Mouse (Mus musculus): ENCODE data around the gene Vmn1r197.
"Not testable (repeated sequence)": the region's sequence is repeated elsewhere in the genome, so short reads cannot be mapped to it uniquely, and the experiment has no call there.

The Vmn1r197 gene

DNA sequence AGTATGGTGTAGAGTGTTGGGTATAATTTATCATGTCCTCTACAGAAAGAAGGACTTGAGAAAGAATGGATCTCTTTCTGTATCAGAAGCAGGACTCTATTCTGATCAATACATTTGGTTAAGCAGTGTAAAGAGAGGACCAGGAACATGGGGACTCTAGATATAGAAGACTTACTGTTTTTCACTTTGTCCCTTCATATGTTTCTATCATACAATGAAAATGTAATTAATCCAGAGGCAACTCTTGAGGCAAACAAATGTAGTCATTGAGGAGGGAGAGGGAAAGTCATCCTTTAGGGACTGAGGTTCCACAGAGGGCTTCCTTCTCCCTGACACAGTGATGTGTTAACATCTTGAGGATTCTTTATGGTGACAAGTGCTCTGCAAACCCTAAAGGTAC lies at the start of gene Vmn1r197:
Vmn1r197 (plus strand) TSS at position 301 of the 400 bp plus-strand sequence.
- no peak for TF ChIP-seq CTCF (conservative IDR thresholded peaks at IDR 0.05; ENCODE audit: low read length)
- no peak for TF ChIP-seq POU5F1 (IDR thresholded peaks at IDR 0.05; ENCODE audit: borderline replicate concordance, low read length)
- TF ChIP-seq NANOG (IDR thresholded peaks at IDR 0.05; ENCODE audit: borderline replicate concordance, low read length): no peak
- no peaks in the 10 kb centered on the region for H3K9me3 ChIP-seq (ENCODE audit: low read length)
- H3K4me3 ChIP-seq (replicated peaks; ENCODE audit: low read length): no peak within 1 kb of the TSS
- peaks cover 14% of the 10 kb centered on the region for H3K4me1 ChIP-seq (replicated peaks; ENCODE audit: low read depth, low read length)
- no peaks in the 10 kb centered on the region for H3K36me3 ChIP-seq (ENCODE audit: insufficient read depth, low read length)
- no peaks in the 10 kb centered on the region for H3K27me3 ChIP-seq (ENCODE audit: insufficient read depth, low read length)

- Histone ChIP-seq H3K27me3 (ENCODE audit: insufficient read depth, low read length) (no peaks in the 10 kb centered on the region), H3K4me1 (replicated peaks; ENCODE audit: low read depth, low read length) (no peaks in the 10 kb centered on the region)
Observed at GRCm38 (mm10) chr13:22284578-22284977, 39.8 kb upstream of the Vmn1r197 start.

GRCm38 (mm10) chr13:22289620-22290019 lies 34.8 kb upstream of the Vmn1r197 start, which contains the start of gene Vmn1r196:
Gene Vmn1r196 (plus strand): TSS chr13:22289920.
- Histone ChIP-seq H3K9me3 (ENCODE audit: low read length) (peaks cover 6% of the 10 kb centered on the region), H3K36me3 (ENCODE audit: insufficient read depth, low read length) (no peaks in the 10 kb centered on the region), H3K4me1 (replicated peaks; ENCODE audit: low read depth, low read length) (no peaks in the 10 kb centered on the region), H3K4me3 (replicated peaks; ENCODE audit: low read length) (no peak within 1 kb of the TSS), H3K27me3 (ENCODE audit: insufficient read depth, low read length) (no peaks in the 10 kb centered on the region)
- TF ChIP-seq CTCF (conservative IDR thresholded peaks at IDR 0.05; ENCODE audit: low read length): no peak
- TF ChIP-seq NANOG (IDR thresholded peaks at IDR 0.05; ENCODE audit: borderline replicate concordance, low read length): no peak
- TF ChIP-seq POU5F1 (IDR thresholded peaks at IDR 0.05; ENCODE audit: borderline replicate concordance, low read length): no peak

More at GRCm38 (mm10) chr13:22284578-22284977, 39.8 kb upstream of the Vmn1r197 start:
- Histone ChIP-seq H3K36me3 (ENCODE audit: insufficient read depth, low read length) (no peaks in the 10 kb centered on the region), H3K9me3 (ENCODE audit: low read length) (peaks cover 35% of the 10 kb centered on the region), H3K4me3 (replicated peaks; ENCODE audit: low read length) (no peak overlapping the region)
- TF ChIP-seq NANOG (IDR thresholded peaks at IDR 0.05; ENCODE audit: borderline replicate concordance, low read length): no peak
- no peak for TF ChIP-seq CTCF (conservative IDR thresholded peaks at IDR 0.05; ENCODE audit: low read length)
- TF ChIP-seq POU5F1 (IDR thresholded peaks at IDR 0.05; ENCODE audit: borderline replicate concordance, low read length): no peak

DNA sequence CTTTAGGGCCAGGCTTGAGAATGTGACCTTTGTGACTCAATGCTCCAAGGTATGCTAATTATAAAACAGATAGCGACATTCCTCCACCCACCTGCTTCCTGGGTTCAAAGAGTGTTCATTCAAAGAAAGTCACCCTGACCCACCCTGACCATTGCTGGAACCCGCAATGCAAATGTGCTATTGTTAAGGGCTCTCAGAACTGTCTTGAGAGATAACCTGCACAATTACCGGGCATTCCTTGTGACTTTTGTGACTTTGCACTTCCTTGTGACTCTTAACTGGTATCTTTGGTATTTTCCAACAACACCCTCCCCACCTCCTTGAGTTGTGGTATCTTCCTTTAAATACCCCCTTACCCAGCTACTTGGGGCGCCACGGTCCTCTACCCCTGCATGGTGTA lies 16.3 kb upstream of the Vmn1r197 start:
- not testable (repeated sequence) for H3K36me3 ChIP-seq (ENCODE audit: insufficient read depth, low read length); H3K4me3 ChIP-seq (replicated peaks; ENCODE audit: low read length); H3K4me1 ChIP-seq (replicated peaks; ENCODE audit: low read depth, low read length); H3K27me3 ChIP-seq (ENCODE audit: insufficient read depth, low read length)
- H3K9me3 ChIP-seq (ENCODE audit: low read length): peaks cover 67% of the 10 kb centered on the region

DNA sequence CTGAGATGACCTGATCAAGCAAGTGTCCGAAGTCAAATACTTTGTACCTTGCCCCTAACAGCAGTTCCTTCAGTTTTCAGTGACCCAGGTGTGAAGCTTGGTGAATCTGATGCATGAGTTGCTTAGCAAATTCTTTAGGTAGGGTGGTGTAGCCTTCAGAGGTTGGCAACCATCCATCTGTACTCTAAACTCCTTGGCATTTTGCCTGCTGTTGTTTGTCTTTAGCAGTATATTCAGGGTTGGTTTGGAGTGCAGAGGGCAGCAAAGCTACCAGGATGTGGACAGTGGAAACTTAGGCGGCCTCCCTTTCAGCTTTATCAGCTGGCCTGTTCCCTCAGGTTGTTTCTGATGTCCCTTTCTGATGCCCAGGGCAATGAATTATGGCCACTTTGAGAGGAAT lies 9.0 kb upstream of the Vmn1r197 start:
- Histone ChIP-seq H3K27me3 (ENCODE audit: insufficient read depth, low read length) (no peaks in the 10 kb centered on the region), H3K4me1 (replicated peaks; ENCODE audit: low read depth, low read length) (peaks cover 11% of the 10 kb centered on the region), H3K36me3 (ENCODE audit: insufficient read depth, low read length) (no peaks in the 10 kb centered on the region), H3K9me3 (ENCODE audit: low read length) (peaks cover 44% of the 10 kb centered on the region), H3K4me3 (replicated peaks; ENCODE audit: low read length) (no peak overlapping the region)
- TF ChIP-seq CTCF (conservative IDR thresholded peaks at IDR 0.05; ENCODE audit: low read length): no peak
- TF ChIP-seq POU5F1 (IDR thresholded peaks at IDR 0.05; ENCODE audit: borderline replicate concordance, low read length): no peak
- no peak for TF ChIP-seq NANOG (IDR thresholded peaks at IDR 0.05; ENCODE audit: borderline replicate concordance, low read length)

- Histone ChIP-seq H3K36me3 (ENCODE audit: insufficient read depth, low read length) (no peaks in the 10 kb centered on the region), H3K4me1 (replicated peaks; ENCODE audit: low read depth, low read length) (peaks cover 14% of the 10 kb centered on the region), H3K4me3 (replicated peaks; ENCODE audit: low read length) (no peak overlapping the region), H3K9me3 (ENCODE audit: low read length) (peaks cover 24% of the 10 kb centered on the region), H3K27me3 (ENCODE audit: insufficient read depth, low read length) (no peaks in the 10 kb centered on the region)
- TF ChIP-seq NANOG (IDR thresholded peaks at IDR 0.05; ENCODE audit: borderline replicate concordance, low read length) (no peak), POU5F1 (IDR thresholded peaks at IDR 0.05; ENCODE audit: borderline replicate concordance, low read length) (no peak), CTCF (conservative IDR thresholded peaks at IDR 0.05; ENCODE audit: low read length) (no peak)
Observed at GRCm38 (mm10) chr13:22317366-22317765, 7.0 kb upstream of the Vmn1r197 start.

DNA sequence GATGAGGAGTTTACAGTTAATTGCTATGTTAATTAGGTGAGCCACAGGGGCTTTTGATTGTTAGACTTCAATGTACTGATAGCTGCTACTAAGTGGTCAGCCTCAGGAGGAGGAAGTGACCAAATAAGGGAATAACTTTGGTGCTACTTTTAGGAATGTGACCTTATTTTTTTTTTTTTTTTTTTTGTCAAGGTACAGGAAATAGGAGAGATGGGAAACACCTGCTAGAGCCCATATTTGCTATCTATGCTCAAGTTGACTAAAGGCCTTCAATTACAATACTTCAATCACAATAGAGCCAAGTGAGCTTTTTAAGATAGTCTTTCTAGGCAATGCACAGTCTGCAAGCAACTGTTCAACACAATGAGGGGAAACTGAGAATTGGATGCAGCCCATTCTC lies 4.3 kb upstream of the Vmn1r197 start:
- Histone ChIP-seq H3K9me3 (ENCODE audit: low read length) (no peaks in the 10 kb centered on the region), H3K27me3 (ENCODE audit: insufficient read depth, low read length) (no peaks in the 10 kb centered on the region), H3K4me1 (replicated peaks; ENCODE audit: low read depth, low read length) (peaks cover 14% of the 10 kb centered on the region), H3K36me3 (ENCODE audit: insufficient read depth, low read length) (no peaks in the 10 kb centered on the region), H3K4me3 (replicated peaks; ENCODE audit: low read length) (no peak overlapping the region)
- TF ChIP-seq NANOG (IDR thresholded peaks at IDR 0.05; ENCODE audit: borderline replicate concordance, low read length): peak; percentile 45; the same call in 1 of the 2 replicates
- TF ChIP-seq POU5F1 (IDR thresholded peaks at IDR 0.05; ENCODE audit: borderline replicate concordance, low read length): no peak

- no peaks in the 10 kb centered on the region for H3K4me1 ChIP-seq (replicated peaks; ENCODE audit: low read depth, low read length)
- H3K4me3 ChIP-seq (replicated peaks; ENCODE audit: low read length): no peak overlapping the region
- H3K9me3 ChIP-seq (ENCODE audit: low read length): no peaks in the 10 kb centered on the region; the same call in 1 of the 2 replicates
- H3K36me3 ChIP-seq (ENCODE audit: insufficient read depth, low read length): no peaks in the 10 kb centered on the region
- TF ChIP-seq POU5F1 (IDR thresholded peaks at IDR 0.05; ENCODE audit: borderline replicate concordance, low read length): no peak
- TF ChIP-seq CTCF (conservative IDR thresholded peaks at IDR 0.05; ENCODE audit: low read length): no peak
- no peak for TF ChIP-seq NANOG (IDR thresholded peaks at IDR 0.05; ENCODE audit: borderline replicate concordance, low read length)
- H3K27me3 ChIP-seq (ENCODE audit: insufficient read depth, low read length): no peaks in the 10 kb centered on the region
Observed at GRCm38 (mm10) chr13:22333269-22333668, 8.9 kb downstream of the Vmn1r197 start.

DNA sequence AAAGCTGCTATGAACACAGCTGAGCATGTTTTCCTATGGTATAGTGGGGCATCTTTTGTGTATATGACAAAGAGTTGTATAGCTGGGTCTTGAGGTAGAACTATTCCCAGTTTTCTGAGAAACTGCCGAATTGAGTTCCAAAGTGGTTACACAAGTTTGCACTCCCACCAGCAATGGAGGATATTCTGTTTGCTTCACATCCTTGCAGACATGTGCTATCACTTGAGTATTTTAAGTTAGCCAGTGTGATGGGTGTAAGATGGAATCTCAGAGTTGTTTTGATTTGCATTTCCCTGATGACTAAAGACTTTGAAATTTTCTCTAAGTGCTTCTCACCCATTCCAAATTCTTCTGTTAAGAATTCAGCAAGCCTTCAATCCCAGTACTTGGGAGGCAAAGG lies 11.2 kb downstream of the Vmn1r197 start:
- Histone ChIP-seq H3K4me3 (replicated peaks; ENCODE audit: low read length) (no peak overlapping the region), H3K36me3 (ENCODE audit: insufficient read depth, low read length) (no peaks in the 10 kb centered on the region), H3K4me1 (replicated peaks; ENCODE audit: low read depth, low read length) (no peaks in the 10 kb centered on the region), H3K27me3 (ENCODE audit: insufficient read depth, low read length) (no peaks in the 10 kb centered on the region), H3K9me3 (ENCODE audit: low read length) (no peaks in the 10 kb centered on the region; the same call in 1 of the 2 replicates)
- no peak for TF ChIP-seq CTCF (conservative IDR thresholded peaks at IDR 0.05; ENCODE audit: low read length)
- TF ChIP-seq POU5F1 (IDR thresholded peaks at IDR 0.05; ENCODE audit: borderline replicate concordance, low read length): no peak
- TF ChIP-seq NANOG (IDR thresholded peaks at IDR 0.05; ENCODE audit: borderline replicate concordance, low read length): no peak
